Mouse (Mus musculus) embryo, embryonic 11.5 days (tissue): ENCODE measurements around the gene Ank3.

ENCODE experiments used
- DNase-seq: peaks from one replicate; pipeline ENCODE4 v3.0.0-alpha.2; 2012; ENCODE audit warnings: low read depth, low spot score

Ank3 gene

DNA sequence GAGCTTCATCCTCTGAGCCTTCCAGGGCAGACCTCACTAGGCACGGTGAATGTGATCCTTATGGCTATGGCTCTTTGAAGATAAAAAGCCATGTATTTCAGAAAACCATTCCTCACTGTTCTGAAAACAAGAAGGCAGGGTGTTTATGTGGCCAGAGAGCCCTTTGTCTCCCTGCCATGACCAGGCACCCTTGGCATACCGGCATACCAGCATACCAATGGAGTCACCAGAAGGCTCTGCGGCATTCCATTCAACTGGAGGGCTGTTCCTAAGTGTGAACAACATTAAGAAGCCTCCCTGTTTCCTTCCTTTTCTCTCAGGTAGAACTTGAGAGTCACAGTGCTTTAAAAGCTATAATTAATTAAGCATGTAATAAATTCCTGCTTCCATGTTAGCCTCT lies 430.7 kb downstream of the Ank3 start:
- DNase-seq: no peak

- no peak for DNase-seq
These were observed 433.0 kb downstream of the Ank3 start for GRCm38 (mm10) chr10:69831568-69831967.

DNA sequence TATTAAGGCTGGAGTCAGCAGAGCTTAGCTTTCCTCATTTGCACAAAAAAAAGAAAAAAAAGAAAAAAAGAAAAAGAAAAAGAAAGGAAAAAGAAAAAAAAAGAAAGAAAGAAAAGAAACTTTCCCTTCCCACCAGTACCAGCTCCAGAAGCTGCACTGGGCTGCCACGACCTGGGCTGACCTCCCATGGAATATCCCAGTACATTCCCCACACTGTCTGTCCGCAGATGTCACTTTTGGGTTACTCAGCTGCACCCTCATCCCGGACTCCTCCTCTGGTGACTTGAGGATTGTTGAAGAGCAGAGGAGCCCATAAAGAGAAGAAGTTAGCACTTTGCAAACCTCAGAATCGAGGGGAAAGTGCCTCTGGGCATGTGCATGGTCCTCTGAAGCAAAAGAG lies 433.7 kb downstream of the Ank3 start:
- no peak for DNase-seq

- DNase-seq: no peak
These were observed 434.2 kb downstream of the Ank3 start for GRCm38 (mm10) chr10:69832822-69833221.

GRCm38 (mm10) chr10:69834700-69835099 lies 436.1 kb downstream of the Ank3 start:
- no peak for DNase-seq

- peak; percentile 68 for DNase-seq
These were observed 447.2 kb downstream of the Ank3 start for GRCm38 (mm10) chr10:69845749-69846148.

GRCm38 (mm10) chr10:69852366-69853091 lies 454.0 kb downstream of the Ank3 start:
- no peak for DNase-seq

DNA sequence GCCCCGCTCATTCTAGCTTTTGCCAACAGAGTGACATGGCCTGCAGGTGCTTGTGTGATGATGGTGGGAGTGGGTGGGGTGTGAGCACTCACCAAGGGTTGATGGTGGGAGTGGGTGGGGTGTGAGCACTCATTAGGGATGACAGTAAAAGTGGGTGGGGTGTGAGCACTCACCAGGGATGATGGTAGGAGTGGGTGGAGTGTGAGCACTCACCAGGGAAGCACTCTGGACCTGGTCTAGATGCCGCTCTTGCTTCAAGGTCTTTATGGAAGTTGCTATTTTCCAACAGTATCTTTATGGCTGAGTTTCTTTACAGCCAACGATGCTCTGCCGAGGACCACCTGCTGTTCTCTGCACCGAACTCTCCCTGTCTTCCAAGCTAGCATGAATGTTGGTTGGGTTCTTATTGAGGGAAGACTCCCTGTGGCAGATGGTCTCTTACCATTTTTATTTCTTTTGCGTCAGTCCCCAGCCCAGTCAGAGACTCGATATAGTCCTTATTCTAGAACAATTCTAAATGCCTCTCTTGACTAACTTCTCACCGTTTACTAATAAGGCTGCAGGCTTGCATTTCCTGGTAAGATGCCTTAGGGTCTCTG lies 456.1 kb downstream of the Ank3 start:
- DNase-seq: no peak

DNA sequence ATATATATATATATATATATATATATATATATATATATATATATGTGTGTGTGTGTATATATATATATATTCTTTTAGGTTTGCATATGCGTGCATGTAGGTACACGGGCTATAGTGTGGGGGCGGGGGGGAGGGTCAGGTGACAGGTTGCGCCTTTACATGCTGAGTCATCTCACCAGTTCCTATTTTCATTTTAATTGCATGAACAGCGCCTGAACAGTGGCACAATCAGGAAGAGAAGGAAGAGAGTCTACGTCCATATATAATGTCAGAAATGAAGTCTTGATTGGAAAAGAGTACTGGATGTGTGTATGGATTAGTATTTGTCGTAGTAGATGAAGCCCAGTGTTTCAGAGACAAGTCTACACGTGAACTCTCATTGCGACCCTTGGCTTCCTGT lies 459.4 kb downstream of the Ank3 start:
- no peak for DNase-seq

DNA sequence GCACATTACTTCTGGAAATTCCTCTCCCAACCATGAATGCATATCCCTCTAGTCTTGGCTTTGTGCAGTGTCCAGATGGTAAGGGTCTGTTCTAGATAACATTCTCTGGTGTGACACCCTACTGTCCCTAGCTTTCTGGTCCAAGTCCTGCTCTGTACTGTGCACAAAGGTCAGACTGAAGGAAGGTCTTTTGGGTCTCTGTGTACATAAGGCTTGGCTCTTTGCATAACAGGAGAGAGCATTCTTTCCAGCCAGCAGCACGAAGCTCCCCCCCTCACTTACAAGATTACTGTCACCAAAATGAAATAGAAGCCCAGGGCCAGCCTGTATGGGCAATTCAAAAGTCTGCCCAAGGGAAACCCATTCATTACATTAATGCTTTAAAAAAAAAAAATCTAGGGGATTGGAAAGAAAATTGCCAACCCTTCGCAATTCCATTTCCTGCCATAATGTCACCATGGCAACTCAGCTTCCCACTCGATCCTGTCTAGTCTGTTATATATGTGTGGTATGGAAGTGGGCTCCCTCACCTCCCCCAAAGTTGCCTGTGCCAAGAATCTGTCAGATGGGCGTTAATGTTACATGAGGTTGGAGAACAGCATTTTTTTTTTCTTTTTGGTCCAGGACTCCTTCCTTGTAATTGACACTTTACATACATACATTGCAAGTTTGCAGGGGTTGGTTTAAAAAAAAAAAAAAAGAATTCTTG lies 460.5 kb downstream of the Ank3 start:
- no peak for DNase-seq

DNA sequence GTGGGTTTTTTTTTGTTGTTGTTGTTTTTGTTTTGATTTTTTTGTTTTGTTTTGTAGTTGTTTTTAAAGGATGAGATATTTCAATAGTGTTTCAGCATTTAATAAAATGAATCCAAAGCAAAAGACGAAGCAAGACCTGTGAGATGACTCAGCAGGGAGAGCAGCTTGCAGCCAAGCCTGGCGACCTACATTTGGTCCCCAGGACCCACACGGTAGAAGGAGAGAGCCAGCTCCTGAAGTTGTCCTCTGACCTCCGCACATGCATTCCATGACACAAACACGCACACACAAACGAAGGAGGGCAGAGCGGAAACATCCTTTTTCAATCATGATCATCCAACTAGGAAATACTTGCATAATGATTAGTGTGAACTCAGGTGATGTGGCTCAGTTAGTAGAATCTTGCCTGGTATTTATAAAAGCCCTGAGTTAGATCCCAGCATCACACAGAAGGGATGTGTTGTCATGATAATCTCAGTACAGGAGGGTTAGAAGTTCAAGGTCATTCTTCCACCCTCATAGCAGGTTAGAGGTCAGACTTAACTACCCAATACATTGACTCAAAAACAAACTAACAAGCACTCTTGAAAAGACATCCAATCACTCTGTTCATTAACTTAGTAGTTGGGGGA lies 461.4 kb downstream of the Ank3 start:
- DNase-seq: no peak

GRCm38 (mm10) chr10:69862829-69863228 lies 464.3 kb downstream of the Ank3 start:
- DNase-seq: no peak

- peak; percentile 61 for DNase-seq
These were observed 471.8 kb downstream of the Ank3 start for GRCm38 (mm10) chr10:69870348-69870747.

DNA sequence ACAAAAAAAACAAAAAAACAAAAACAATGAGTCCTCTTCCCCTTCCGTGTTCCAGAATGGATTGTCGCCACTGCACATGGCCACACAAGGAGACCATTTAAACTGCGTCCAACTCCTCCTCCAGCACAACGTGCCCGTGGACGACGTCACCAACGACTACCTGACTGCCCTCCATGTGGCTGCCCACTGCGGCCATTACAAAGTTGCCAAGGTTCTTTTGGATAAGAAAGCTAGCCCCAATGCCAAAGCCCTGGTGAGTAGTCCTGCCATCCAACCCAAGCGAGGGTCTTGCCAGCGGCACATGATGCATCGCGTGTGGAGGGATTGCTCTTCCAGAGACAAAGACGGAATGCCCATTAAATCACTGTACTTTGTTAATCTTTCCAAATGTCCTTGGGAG lies 472.4 kb downstream of the Ank3 start:
- no peak for DNase-seq

DNA sequence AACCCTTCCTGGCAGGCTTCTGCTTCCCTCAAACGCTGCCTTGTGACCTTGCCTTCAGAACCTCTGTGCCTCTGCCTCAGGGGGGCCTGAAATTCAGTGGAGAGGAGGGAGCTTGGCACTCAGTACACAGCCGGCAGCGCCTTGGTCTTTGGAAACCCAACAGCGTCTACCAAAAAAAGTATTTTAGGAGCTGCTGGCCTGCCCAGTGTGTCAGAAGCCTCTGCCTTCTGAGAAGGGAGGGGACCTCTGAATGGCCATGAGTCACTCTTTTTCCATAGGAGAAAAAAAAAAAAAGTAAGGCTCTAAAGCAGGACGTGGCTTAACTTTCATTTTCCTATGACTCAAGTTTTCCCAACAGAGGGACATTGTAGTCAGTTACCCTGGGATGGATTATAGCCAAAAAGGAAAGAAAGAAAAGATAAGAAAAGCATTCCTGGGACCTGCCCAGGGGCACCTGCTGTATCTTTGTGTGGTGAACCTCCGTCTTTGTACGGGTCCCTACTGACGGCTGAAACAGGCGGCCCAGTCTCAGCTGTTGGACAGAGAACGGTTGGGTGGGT lies 473.7 kb downstream of the Ank3 start:
- no peak for DNase-seq

- no peak for DNase-seq
These were observed 474.3 kb downstream of the Ank3 start for GRCm38 (mm10) chr10:69872892-69873291.

- no peak for DNase-seq
These were observed 476.2 kb downstream of the Ank3 start for GRCm38 (mm10) chr10:69874806-69875205.

GRCm38 (mm10) chr10:69883935-69884680 lies 485.5 kb downstream of the Ank3 start:
- DNase-seq: no peak

DNA sequence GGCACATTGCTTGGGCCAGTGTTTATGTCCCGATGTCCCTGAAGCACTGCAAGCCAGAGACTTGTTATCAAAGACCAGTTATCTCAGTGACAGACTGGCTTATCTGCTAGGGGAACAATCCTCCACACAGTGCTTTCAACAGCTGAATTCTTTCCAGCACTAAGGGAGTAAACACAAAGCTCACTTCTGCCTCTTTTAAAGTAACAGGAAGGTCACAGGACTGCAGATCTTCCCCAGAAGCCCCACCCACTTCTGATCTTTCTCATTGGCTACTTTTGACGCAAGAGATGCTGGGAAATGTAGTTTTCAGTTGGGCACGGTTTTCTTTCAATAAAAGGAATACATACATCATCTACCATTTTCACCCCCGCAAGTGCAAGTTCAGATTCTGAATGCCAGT lies 489.8 kb downstream of the Ank3 start:
- DNase-seq: peak; percentile 31

GRCm38 (mm10) chr10:69889779-69890178 lies 491.2 kb downstream of the Ank3 start:
- no peak for DNase-seq

- no peak for DNase-seq
These were observed 491.9 kb downstream of the Ank3 start for GRCm38 (mm10) chr10:69890389-69890985.
